Mouse (Mus musculus): ENCODE measurements around the gene Galnt5.

Gene Galnt5

GRCm38 (mm10) chr2:57997752-57998430, at the start of gene Galnt5:
Galnt5 (plus strand) TSS chr2:57997884.
- peak; percentile 1 for DNase-seq (ENCODE audit: low read depth)

GRCm38 (mm10) chr2:57951620-57952019, 46.1 kb upstream of the Galnt5 start:
- no peak for DNase-seq (ENCODE audit: low read depth)

GRCm38 (mm10) chr2:57960786-57961185, 36.9 kb upstream of the Galnt5 start:
- DNase-seq (ENCODE audit: low read depth), result no peak

GRCm38 (mm10) chr2:57982248-57982647, 15.4 kb upstream of the Galnt5 start:
- DNase-seq (ENCODE audit: low read depth), result no peak

GRCm38 (mm10) chr2:57991084-57991483, 6.6 kb upstream of the Galnt5 start:
- DNase-seq (ENCODE audit: low read depth), result no peak

- no peak for DNase-seq (ENCODE audit: low read depth)
These were observed 3.8 kb downstream of the Galnt5 start for GRCm38 (mm10) chr2:58001497-58001896.

- DNase-seq (ENCODE audit: low read depth), result no peak
These were observed 9.4 kb downstream of the Galnt5 start for GRCm38 (mm10) chr2:58007081-58007480.

GRCm38 (mm10) chr2:58023556-58023955, 25.9 kb downstream of the Galnt5 start:
- no peak for DNase-seq (ENCODE audit: low read depth)

GRCm38 (mm10) chr2:58026740-58027139, 29.1 kb downstream of the Galnt5 start:
- DNase-seq (ENCODE audit: low read depth), result no peak

- peak; percentile 84 for DNase-seq (ENCODE audit: low read depth)
These were observed 31.7 kb downstream of the Galnt5 start for GRCm38 (mm10) chr2:58029404-58029803.

GRCm38 (mm10) chr2:58031431-58031830, 33.7 kb downstream of the Galnt5 start:
- no peak for DNase-seq (ENCODE audit: low read depth)

- DNase-seq (ENCODE audit: low read depth), result no peak
These were observed 38.0 kb downstream of the Galnt5 start for GRCm38 (mm10) chr2:58035635-58036034.

GRCm38 (mm10) chr2:58036926-58037325, 39.2 kb downstream of the Galnt5 start:
- DNase-seq (ENCODE audit: low read depth), result no peak

GRCm38 (mm10) chr2:58041867-58042266, 44.2 kb downstream of the Galnt5 start:
- no peak for DNase-seq (ENCODE audit: low read depth)

- peak; percentile 85 for DNase-seq (ENCODE audit: low read depth)
These were observed 55.3 kb downstream of the Galnt5 start, which contains the start of gene Ermn for GRCm38 (mm10) chr2:58052821-58053581. Ermn (minus strand) TSS chr2:58052864.

- peak; percentile 87 for DNase-seq (ENCODE audit: low read depth)
These were observed 57.7 kb downstream of the Galnt5 start for GRCm38 (mm10) chr2:58055383-58055782.

GRCm38 (mm10) chr2:58079849-58080248, 82.2 kb downstream of the Galnt5 start:
- DNase-seq (ENCODE audit: low read depth), result no peak

- DNase-seq (ENCODE audit: low read depth), result no peak
These were observed 88.7 kb downstream of the Galnt5 start for GRCm38 (mm10) chr2:58086420-58086819.

- DNase-seq (ENCODE audit: low read depth), result no peak
These were observed 97.1 kb downstream of the Galnt5 start for GRCm38 (mm10) chr2:58094818-58095217.
